Mouse (Mus musculus): ENCODE measurements around the gene Gas2l1. TPM values are rescaled to one million over a fixed set of nuclear protein-coding genes. Genes with fewer than 3 reads are reported as not detected.
A peak's percentile ranks its signal among the peaks of the same experiment; 100 is the strongest.

Gene Gas2l1
- polyA plus RNA-seq (2021): 56.3 TPM

- no peak for TF ChIP-seq CTCF (IDR thresholded peaks at IDR 0.05)
- in situ Hi-C loops (cut with MboI; ENCODE audit: low pct_unique_long_range_greater_than_20kb): loop anchor here (5.0 kb wide), 1 partner anchor 48 kb away; no protein-coding TSS in a partner anchor
- peak; percentile 64 for DNase-seq (ENCODE audit: low read depth, low spot score)
- no peaks in the 10 kb centered on the region for H3K27me3 ChIP-seq
- POLR2A ChIA-PET: interaction anchor here (0.9 to 1.4 kb wide), 3 partner anchors 28 to 49 kb away, joined by 3 to 5 read pairs (median 4); no protein-coding TSS in a partner anchor
- peak; percentile 75 for ATAC-seq
- CTCF ChIA-PET: interaction anchor here (0.7 to 1.9 kb wide), 9 partner anchors 9 to 67 kb away, joined by 3 to 7 read pairs (median 3); no protein-coding TSS in a partner anchor
These were observed at the start of gene Gas2l1 for GRCm38 (mm10) chr11:5065056-5065821. Gas2l1 (minus strand) TSS chr11:5065327.

GRCm38 (mm10) chr11:5113645-5114044 is 48.5 kb upstream of the Gas2l1 start:
- TF ChIP-seq CTCF (IDR thresholded peaks at IDR 0.05): no peak
- no peak for ATAC-seq
- DNase-seq (ENCODE audit: low read depth, low spot score): no peak
- in situ Hi-C loops (cut with MboI; ENCODE audit: low pct_unique_long_range_greater_than_20kb): loop anchor here (10.0 kb wide), 1 partner anchor 341 kb away; no protein-coding TSS in a partner anchor
- no peaks in the 10 kb centered on the region for H3K27me3 ChIP-seq
- ChIA-PET CTCF (interaction anchor here (1.1 to 1.6 kb wide), 3 partner anchors 9 to 68 kb away, joined by 3 to 6 read pairs (median 3); no protein-coding TSS in a partner anchor), POLR2A (interaction anchor here (0.6 kb wide), 1 partner anchor 1517 kb away, joined by 3 read pairs; no protein-coding TSS in a partner anchor)

- no peak for TF ChIP-seq CTCF (IDR thresholded peaks at IDR 0.05)
- ATAC-seq (no peak), DNase-seq (ENCODE audit: low read depth, low spot score) (no peak)
- POLR2A ChIA-PET: interaction anchor here (0.7 to 1.3 kb wide), 2 partner anchors 10 to 15 kb away, joined by 3 to 4 read pairs; no protein-coding TSS in a partner anchor
- in situ Hi-C loops (cut with MboI; ENCODE audit: low pct_unique_long_range_greater_than_20kb): no loop called here
- CTCF ChIA-PET: no interaction called here
- no peaks in the 10 kb centered on the region for H3K27me3 ChIP-seq
These were observed 44.3 kb upstream of the Gas2l1 start for GRCm38 (mm10) chr11:5109441-5109840.

- ATAC-seq (no peak), DNase-seq (ENCODE audit: low read depth, low spot score) (no peak)
- POLR2A ChIA-PET: no interaction called here
- no peak for TF ChIP-seq CTCF (IDR thresholded peaks at IDR 0.05)
- in situ Hi-C loops (cut with MboI; ENCODE audit: low pct_unique_long_range_greater_than_20kb): no loop called here
- CTCF ChIA-PET: no interaction called here
- H3K27me3 ChIP-seq: no peaks in the 10 kb centered on the region
These were observed 38.9 kb upstream of the Gas2l1 start for GRCm38 (mm10) chr11:5103986-5104509.

- H3K27me3 ChIP-seq: no peaks in the 10 kb centered on the region
- ChIA-PET POLR2A (no interaction called here), CTCF (no interaction called here)
- no peak for TF ChIP-seq CTCF (IDR thresholded peaks at IDR 0.05)
- no peak for DNase-seq (ENCODE audit: low read depth, low spot score)
- no peak for ATAC-seq
- in situ Hi-C loops (cut with MboI; ENCODE audit: low pct_unique_long_range_greater_than_20kb): no loop called here
These were observed 37.3 kb upstream of the Gas2l1 start for GRCm38 (mm10) chr11:5102384-5102783.

- TF ChIP-seq CTCF (IDR thresholded peaks at IDR 0.05): no peak
- DNase-seq (ENCODE audit: low read depth, low spot score) (no peak), ATAC-seq (no peak)
- ChIA-PET POLR2A (no interaction called here), CTCF (interaction anchor here (1.5 kb wide), 1 partner anchor 13 kb away, joined by 10 read pairs; no protein-coding TSS in a partner anchor)
- H3K27me3 ChIP-seq: no peaks in the 10 kb centered on the region
- in situ Hi-C loops (cut with MboI; ENCODE audit: low pct_unique_long_range_greater_than_20kb): no loop called here
These were observed 36.5 kb upstream of the Gas2l1 start for GRCm38 (mm10) chr11:5101641-5102040.

- in situ Hi-C loops (cut with MboI; ENCODE audit: low pct_unique_long_range_greater_than_20kb): no loop called here
- ATAC-seq: no peak
- no peaks in the 10 kb centered on the region for H3K27me3 ChIP-seq
- POLR2A ChIA-PET: interaction anchor here (0.5 to 0.7 kb wide), 2 partner anchors 25 to 84 kb away, joined by 3 to 4 read pairs; no protein-coding TSS in a partner anchor
- CTCF ChIA-PET: interaction anchor here (1.5 kb wide), 1 partner anchor 14 kb away, joined by 10 read pairs; no protein-coding TSS in a partner anchor
- no peak for TF ChIP-seq CTCF (IDR thresholded peaks at IDR 0.05)
- no peak for DNase-seq (ENCODE audit: low read depth, low spot score)
These were observed 35.7 kb upstream of the Gas2l1 start for GRCm38 (mm10) chr11:5100801-5101200.

- H3K27me3 ChIP-seq: no peaks in the 10 kb centered on the region
- ChIA-PET POLR2A (interaction anchor here (0.7 to 1.6 kb wide), 5 partner anchors 10 to 375 kb away, joined by 3 to 6 read pairs (median 4); no protein-coding TSS in a partner anchor), CTCF (interaction anchor here (1.5 to 1.8 kb wide), 2 partner anchors 11 to 15 kb away, joined by 6 to 10 read pairs; no protein-coding TSS in a partner anchor)
- ATAC-seq (no peak), DNase-seq (ENCODE audit: low read depth, low spot score) (no peak)
- in situ Hi-C loops (cut with MboI; ENCODE audit: low pct_unique_long_range_greater_than_20kb): no loop called here
- TF ChIP-seq CTCF (IDR thresholded peaks at IDR 0.05): no peak
These were observed 35.2 kb upstream of the Gas2l1 start for GRCm38 (mm10) chr11:5100283-5100682.

GRCm38 (mm10) chr11:5099576-5100183 is 34.6 kb upstream of the Gas2l1 start:
- in situ Hi-C loops (cut with MboI; ENCODE audit: low pct_unique_long_range_greater_than_20kb): no loop called here
- TF ChIP-seq CTCF (IDR thresholded peaks at IDR 0.05): no peak
- H3K27me3 ChIP-seq: no peaks in the 10 kb centered on the region
- DNase-seq (ENCODE audit: low read depth, low spot score): peak; percentile 46
- peak; percentile 65 for ATAC-seq
- ChIA-PET POLR2A (interaction anchor here (0.6 to 1.6 kb wide), 5 partner anchors 10 to 376 kb away, joined by 3 to 6 read pairs (median 4); no protein-coding TSS in a partner anchor), CTCF (interaction anchor here (1.8 kb wide), 1 partner anchor 11 kb away, joined by 6 read pairs; no protein-coding TSS in a partner anchor)
